Mouse (Mus musculus) CH12.LX (cell line): ENCODE results near the gene Lrp6.

Source experiments
- CHD2 ChIP-seq: IDR thresholded peaks from 2 replicates; pipeline ENCODE4 v1.6.1; 2011; ENCODE audit warnings: low read length, improper control_type of control experiment
- CTCF ChIP-seq, 2 experiments: IDR thresholded peaks in 1 of 2; conservative IDR thresholded peaks in 1 of 2; 2 replicates each; pipeline ENCODE4 v1.5.1; 2011 to 2012; ENCODE audit warnings: low read depth in 2 of 2, low read length in 2 of 2, improper control_type of control experiment in 1 of 2, inconsistent platforms in 1 of 2, mild to moderate bottlenecking in 1 of 2, moderate library complexity in 1 of 2
- EP300 ChIP-seq: IDR thresholded peaks from 2 replicates; pipeline ENCODE4 v1.6.1; 2011; ENCODE audit warnings: low read length, improper control_type of control experiment
- HCFC1 ChIP-seq: IDR thresholded peaks from 2 replicates; pipeline ENCODE4 v1.6.1; 2012; ENCODE audit warnings: low read depth, mild to moderate bottlenecking, inconsistent platforms, low read length, improper control_type of control experiment
- KAT2A ChIP-seq: IDR thresholded peaks from 2 replicates; pipeline ENCODE4 v1.6.1; 2012; ENCODE audit warnings: low read length, improper control_type of control experiment, inconsistent platforms; ENCODE audit not compliant: insufficient replicate concordance
- MAFK ChIP-seq: IDR thresholded peaks from 2 replicates; pipeline ENCODE4 v1.6.1; 2011; ENCODE audit warnings: low read length, improper control_type of control experiment; ENCODE audit not compliant: insufficient replicate concordance
- NRF1 ChIP-seq: IDR thresholded peaks from 2 replicates; pipeline ENCODE4 v1.6.1; 2014; ENCODE audit warnings: low read depth, mild to moderate bottlenecking, inconsistent platforms, low read length, improper control_type of control experiment, moderate library complexity
- POLR2A ChIP-seq: IDR thresholded peaks from 2 replicates; pipeline ENCODE4 v1.6.1; 2011; ENCODE audit warnings: low read depth, mild to moderate bottlenecking, improper control_type of control experiment, low read length
- SMC3 ChIP-seq: IDR thresholded peaks from 2 replicates; pipeline ENCODE4 v1.6.1; 2011; ENCODE audit warnings: low read depth, low read length, improper control_type of control experiment
- TCF12 ChIP-seq: IDR thresholded peaks from 2 replicates; pipeline ENCODE4 v1.6.1; 2014; ENCODE audit warnings: low read depth, mild to moderate bottlenecking, inconsistent platforms, low read length, improper control_type of control experiment
- UBTF ChIP-seq: IDR thresholded peaks from 2 replicates; pipeline ENCODE4 v1.6.1; 2012; ENCODE audit warnings: low read depth, mild to moderate bottlenecking, inconsistent platforms, low read length, improper control_type of control experiment, moderate library complexity
- USF2 ChIP-seq: conservative IDR thresholded peaks from 2 replicates; pipeline ENCODE4 v1.6.1; 2011; ENCODE audit warnings: low read depth, low read length, improper control_type of control experiment
- ZC3H11A ChIP-seq: IDR thresholded peaks from 2 replicates; pipeline ENCODE4 v1.6.1; 2012; ENCODE audit warnings: low read depth, mild to moderate bottlenecking, inconsistent platforms, low read length, improper control_type of control experiment

DNA sequence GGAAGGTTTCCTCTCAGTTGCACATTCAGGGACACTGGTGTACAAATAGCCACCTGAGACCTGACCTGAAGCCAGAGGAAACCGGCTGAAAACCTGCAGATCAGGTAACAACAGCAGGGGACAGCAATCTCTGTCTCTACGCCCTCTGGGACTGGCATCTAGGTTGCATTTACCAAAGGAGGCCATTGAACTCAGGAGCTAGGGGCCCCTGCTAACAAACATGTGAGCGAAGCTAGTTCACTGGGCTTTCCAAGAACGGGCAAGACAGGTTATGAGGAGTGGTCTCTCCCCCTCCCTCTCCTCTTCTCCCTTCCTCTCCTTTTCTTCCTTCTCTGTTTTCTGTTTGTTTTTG is 152.3 kb downstream of the Lrp6 start:
- TF ChIP-seq USF2 (no peak), MAFK (no peak), SMC3 (no peak), POLR2A (no peak), CTCF (conservative IDR thresholded peaks at IDR 0.05 in 1 of 2, IDR thresholded peaks at IDR 0.05 in 1 of 2; ENCODE audit: low read depth in 2 of 2, low read length in 2 of 2) (no peak), KAT2A (no peak), TCF12 (no peak), EP300 (no peak), UBTF (no peak), CHD2 (no peak), NRF1 (no peak), ZC3H11A (no peak), HCFC1 (no peak)
